Mouse (Mus musculus) cerebellum, postnatal 4 days (tissue): ENCODE measurements at regions not wholly inside any gene's neighbourhood (a gene's known extent, or its start where the extent isn't known, plus 50 kb on each side); places are given as distances from the start of the nearest gene placed in this dataset.

Experiments
- DNase-seq, 2 experiments: peaks; one replicate each; pipeline ENCODE4 v3.0.0; 2022; ENCODE audit warnings: low spot score in 2 of 2, mixed read lengths in 1 of 2

DNA sequence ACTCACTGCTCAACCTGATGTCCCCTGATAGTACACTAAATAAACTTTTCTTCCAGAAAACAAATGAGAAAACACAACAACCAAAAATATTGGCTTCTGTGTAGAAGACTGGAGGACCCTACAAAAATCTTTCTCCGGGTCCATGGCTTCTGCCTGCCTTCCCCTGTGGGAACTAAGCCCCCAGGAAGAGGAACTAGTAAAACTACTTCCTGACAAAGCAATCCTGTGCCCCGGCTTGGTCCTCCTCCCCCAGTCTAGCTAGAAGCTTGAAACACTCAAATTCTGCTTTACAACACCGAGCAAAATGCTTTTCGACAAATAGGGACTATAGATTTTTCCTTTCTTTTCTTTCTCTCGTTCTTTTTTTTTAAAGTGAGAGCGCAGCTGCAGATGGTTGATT lies 51.3 kb upstream of the Mki67 start:
- DNase-seq: no peak

DNA sequence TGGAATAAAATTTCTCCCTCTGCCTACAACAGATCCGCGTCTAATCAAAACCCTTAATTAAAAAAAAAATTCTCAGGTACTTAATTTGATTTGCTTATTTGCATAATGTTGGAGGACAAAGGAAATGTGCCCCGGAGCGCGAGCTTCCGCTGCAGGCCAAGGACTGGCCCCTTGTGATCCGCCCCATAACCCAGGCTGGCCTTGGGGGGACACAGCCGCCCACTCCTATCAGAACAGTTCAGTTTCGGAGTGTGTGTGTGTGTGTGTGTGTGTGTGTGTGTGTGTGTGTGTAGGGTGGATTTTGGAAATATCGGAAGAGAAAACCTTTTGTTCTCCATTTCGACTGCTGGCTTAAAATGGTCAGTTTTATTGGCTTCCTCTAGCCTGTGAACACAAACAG lies 51.9 kb upstream of the Mki67 start:
- no peak for DNase-seq

GRCm38 (mm10) chr7:135768592-135768991 lies 52.4 kb upstream of the Mki67 start:
- peak; percentile 80 to 91 for DNase-seq

- DNase-seq: no peak
These were observed 53.0 kb upstream of the Mki67 start for GRCm38 (mm10) chr7:135769082-135769673.

GRCm38 (mm10) chr7:135770051-135770450 lies 53.9 kb upstream of the Mki67 start:
- no peak for DNase-seq

DNA sequence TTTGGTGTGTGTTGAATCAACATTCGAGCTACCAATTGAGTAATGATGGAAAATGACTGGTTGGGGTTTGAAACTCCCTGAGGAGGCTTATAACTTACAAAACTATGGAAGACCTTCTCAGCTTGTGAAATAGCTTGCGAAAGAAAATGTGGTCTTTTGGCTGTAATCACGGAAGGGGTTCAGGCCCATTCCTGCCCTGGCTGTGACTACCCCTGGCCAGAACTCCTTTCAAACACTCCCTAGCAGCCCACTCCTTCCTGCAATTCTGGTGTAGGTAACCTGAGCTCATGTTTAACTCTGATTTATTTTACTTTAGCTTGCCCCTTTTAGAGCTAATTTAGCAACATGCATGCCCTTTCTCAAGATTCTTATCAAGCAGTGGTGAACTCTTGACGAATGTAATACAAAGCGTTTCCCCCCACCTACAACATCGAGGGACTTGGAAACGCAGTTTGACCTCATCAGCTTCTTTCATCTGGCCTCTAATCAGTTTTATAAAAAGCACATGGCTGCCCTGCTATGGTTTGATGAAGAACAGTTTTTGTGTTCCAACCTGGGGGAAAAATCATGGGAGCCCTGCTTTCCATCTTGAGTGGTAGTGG lies 59.8 kb upstream of the Mki67 start:
- no peak for DNase-seq

DNA sequence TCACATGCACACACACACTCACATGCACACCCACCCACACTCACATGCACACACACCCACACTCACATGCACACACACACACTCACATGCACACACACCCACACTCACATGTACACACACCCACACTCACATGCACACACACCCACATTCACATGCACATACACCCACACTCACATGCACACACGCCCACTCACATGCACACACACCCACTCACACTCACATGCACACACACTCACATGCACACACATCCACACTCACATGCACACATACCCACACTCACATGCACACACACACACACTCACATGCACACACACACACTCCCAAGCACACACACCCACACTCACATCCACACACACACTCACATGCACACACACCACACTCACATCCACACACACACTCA lies 74.0 kb upstream of the Mki67 start:
- no peak for DNase-seq

- DNase-seq: peak; percentile 69 to 82
These were observed 74.8 kb upstream of the Mki67 start for GRCm38 (mm10) chr7:135790978-135791377.

- no peak for DNase-seq
These were observed 76.0 kb upstream of the Mki67 start for GRCm38 (mm10) chr7:135791953-135792690.

- DNase-seq: peak in 1 of 2 experiments; percentile 56
These were observed 76.8 kb upstream of the Mki67 start for GRCm38 (mm10) chr7:135792918-135793317.

GRCm38 (mm10) chr7:135794238-135794637 lies 78.1 kb upstream of the Mki67 start:
- no peak for DNase-seq

DNA sequence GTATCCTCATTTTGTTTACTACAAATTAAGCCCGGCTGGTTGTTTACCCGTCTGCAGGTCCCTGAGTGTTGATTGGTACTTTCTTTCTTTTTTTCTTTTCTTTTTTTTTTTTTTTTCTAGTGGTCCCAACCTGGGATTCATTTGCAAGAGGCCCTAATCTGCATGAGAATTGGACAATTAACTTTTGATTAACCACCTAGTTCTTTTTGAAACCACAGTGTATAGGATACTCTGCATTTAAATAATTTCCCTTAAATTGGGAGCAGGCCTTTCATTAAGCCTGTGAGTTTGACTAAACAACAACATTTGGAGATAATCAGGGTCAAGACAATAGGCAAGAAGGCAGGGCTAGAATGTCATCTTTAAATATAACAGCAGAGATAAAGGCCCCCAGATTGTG lies 78.5 kb upstream of the Mki67 start:
- DNase-seq: no peak

GRCm38 (mm10) chr7:135798441-135798840 lies 82.3 kb upstream of the Mki67 start:
- DNase-seq: no peak

GRCm38 (mm10) chr7:135802598-135803121 lies 86.5 kb upstream of the Mki67 start:
- DNase-seq: peak in 1 of 2 experiments; percentile 43

- no peak for DNase-seq
These were observed 88.6 kb upstream of the Mki67 start for GRCm38 (mm10) chr7:135804730-135805129.

DNA sequence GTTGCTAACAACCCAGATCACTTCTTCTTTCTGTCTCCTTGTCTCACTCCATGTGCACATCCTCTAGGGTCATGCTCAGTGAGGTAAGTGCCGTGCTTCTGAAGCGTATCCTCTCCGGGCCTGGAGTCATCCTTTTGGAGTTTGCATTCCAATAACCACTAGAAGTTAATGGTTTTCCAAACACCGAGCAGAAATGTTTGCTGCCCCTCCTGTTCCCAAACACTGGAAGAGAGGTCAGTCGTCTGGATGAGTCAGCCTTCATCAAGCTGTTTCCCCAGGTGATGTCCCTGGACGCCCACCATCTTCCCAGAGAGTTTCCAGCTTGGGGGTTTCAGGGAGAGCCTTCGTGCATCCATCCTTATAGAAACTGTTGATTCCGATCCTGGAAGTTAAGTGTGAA lies 90.0 kb upstream of the Mki67 start:
- DNase-seq: no peak

GRCm38 (mm10) chr7:135806673-135807072 lies 90.5 kb upstream of the Mki67 start:
- no peak for DNase-seq

- DNase-seq: no peak
These were observed 93.0 kb upstream of the Mki67 start for GRCm38 (mm10) chr7:135809167-135809566.

DNA sequence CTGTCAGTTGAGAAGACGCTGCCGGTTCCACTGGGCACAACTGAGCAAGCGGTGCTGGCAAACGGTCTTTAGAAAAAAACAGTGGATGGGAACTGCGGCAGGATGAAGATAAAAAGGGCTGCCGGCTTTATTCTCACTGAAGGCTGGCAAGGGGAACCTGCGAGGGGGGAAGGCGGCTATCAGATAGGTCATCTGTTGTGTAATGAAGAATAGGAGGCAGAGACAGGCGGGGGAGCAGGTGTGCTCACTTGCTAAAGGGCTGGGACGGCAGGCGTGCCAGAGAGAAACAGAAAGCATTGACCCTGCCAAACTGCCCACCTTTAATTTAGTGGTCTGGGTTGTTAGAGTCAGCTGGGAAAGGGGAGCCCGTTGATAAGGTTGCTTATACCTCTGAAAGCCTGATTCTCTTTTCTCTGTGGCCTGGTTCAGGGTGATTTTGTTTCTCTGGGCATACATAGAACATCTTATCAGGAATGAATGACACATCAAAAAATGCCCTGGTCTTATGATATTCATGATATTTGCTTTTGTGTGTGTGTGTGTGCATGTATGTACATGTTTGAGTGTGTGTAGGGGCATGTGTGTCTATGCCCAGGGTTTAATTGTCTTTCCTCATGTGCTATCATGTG lies 93.7 kb upstream of the Mki67 start:
- no peak for DNase-seq

DNA sequence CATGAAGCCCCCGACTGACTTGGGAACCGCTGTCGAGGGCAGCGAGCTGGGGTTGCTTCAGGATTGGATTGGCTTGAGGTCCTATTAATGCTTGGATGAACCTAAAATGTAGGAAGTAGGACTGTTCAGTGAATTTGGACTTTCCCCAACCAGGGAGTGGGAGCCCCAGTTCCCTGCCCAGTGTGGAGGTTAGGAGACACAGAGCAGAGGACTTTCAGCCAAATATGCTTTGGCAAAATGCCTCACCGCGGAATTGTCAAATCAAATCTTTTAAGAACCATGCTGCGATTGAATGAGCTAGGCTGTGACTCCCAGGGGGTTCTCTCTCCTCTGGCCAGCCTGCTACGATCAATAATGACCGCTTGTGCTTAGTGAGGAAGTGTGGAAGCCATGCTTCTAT lies 94.8 kb upstream of the Mki67 start:
- peak in 1 of 2 experiments; percentile 17 for DNase-seq

DNA sequence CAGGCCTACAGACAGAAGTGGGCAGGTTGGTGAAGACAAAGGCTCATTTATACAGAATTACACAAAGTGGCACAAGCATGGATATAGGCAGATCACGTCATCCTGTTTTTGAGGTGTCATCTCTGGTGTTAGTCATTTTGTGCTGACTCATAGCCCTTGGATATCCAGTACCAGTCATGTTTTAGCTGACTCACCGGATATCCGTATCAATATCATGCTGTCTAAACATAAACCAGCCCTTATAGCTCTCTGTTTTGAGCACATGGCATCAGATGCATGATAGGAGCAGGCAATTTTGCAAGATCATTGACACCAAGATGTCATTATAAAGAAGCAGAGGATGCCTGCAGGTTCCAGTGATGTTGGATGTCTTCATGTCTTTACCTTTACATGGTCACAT lies 97.5 kb upstream of the Mki67 start:
- no peak for DNase-seq

GRCm38 (mm10) chr7:135816191-135816590 lies 100.0 kb upstream of the Mki67 start:
- no peak for DNase-seq
